Mouse (Mus musculus): ENCODE results near the gene Ccdc97. TPM values are rescaled to one million over a fixed set of nuclear protein-coding genes. Genes with fewer than 3 reads are reported as not detected.
A peak's percentile ranks its signal among the peaks of the same experiment; 100 is the strongest.

Gene Ccdc97
- polyA plus RNA-seq, 1 experiment from 2014 or later = 32.1 TPM

DNA sequence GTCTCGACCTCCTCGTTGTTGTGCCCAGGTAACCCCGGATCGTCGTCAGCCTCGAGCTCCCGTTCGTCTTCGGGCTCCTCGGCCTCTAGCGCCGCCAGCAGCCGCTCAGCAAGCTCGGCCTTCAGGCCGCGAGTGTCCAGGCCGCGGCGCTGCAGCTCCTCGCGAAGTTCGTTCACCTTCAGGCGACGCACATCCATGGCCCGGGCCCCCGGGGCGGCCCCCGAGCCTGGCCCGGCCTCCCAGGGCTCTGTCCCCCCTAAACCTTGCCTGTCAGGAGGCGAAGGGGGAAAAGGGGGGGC, 35.5 kb upstream of the Ccdc97 start:
- peak overlapping the region; percentile 95 for H3K4me2 ChIP-seq
- ATAC-seq (ENCODE audit: low FRiP score) (no peak), DNase-seq (ENCODE audit: low spot score, missing footprints) (no peak)
- H3K27me3 ChIP-seq (ENCODE audit: control insufficient read depth, insufficient read depth, low read length) = no peaks in the 10 kb centered on the region
- H3K9ac ChIP-seq (ENCODE audit: low read length) = peak overlapping the region; percentile 99
- peak overlapping the region; percentile 88 for H3K27ac ChIP-seq (ENCODE audit: low read depth, low read length)
- 0% methylated on average over 30 of the region's 30 CpGs for WGBS
- H3K9me3 ChIP-seq (ENCODE audit: control insufficient read depth, low read length) = no peaks in the 10 kb centered on the region
- H3K4me3 ChIP-seq (ENCODE audit: low read depth, low read length) = peak overlapping the region; percentile 98
- peaks cover 12% of the 10 kb centered on the region for H3K4me1 ChIP-seq (ENCODE audit: control insufficient read depth, insufficient read depth, low read length)
- peaks cover 7% of the 10 kb centered on the region; the same call in 1 of the 2 replicates for H3K36me3 ChIP-seq (ENCODE audit: control insufficient read depth, insufficient read depth, low read length)

DNA sequence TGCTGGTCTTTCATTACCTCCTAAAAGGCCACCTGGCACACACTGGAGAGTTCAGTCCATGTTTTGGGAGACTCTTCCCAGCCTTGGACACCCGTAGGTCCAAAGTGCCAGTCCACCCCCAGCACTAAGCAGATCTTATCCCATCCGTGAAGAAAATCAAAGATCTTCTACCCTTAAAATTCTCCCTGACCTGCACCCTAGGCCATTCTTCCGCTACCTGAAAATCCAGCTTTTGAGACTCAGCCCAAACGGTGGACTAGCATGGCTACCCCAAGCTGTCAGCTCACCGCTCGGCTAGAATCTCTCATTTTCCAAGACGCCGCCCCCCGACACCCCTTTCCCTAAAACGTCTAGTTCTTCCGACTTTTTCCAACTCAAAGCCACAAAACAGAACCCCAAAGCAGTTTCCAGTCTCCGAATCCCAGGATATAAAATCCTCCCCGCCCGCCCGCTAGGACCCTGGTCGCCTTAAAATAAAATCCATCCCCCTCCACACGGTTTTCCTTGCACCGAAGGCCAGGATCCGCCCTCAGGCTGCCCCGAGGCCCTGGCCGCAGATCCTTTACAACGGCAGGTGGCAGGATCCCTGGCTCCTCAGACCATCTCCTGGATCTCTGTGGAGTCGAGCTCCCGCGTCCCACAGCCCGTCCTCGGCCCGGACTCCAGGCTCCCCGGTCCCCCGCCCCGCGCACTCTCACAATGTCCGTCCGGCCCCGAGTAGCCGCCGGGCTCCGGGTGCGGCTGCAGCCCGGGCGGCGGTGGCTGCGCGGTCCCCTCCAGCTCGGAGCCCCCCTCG, 35.0 kb upstream of the Ccdc97 start:
- peak overlapping the region; percentile 88 for H3K27ac ChIP-seq (ENCODE audit: low read depth, low read length)
- H3K36me3 ChIP-seq (ENCODE audit: control insufficient read depth, insufficient read depth, low read length) = peaks cover 11% of the 10 kb centered on the region
- H3K27me3 ChIP-seq (ENCODE audit: control insufficient read depth, insufficient read depth, low read length) = no peaks in the 10 kb centered on the region
- H3K4me1 ChIP-seq (ENCODE audit: control insufficient read depth, insufficient read depth, low read length) = peaks cover 12% of the 10 kb centered on the region
- peak overlapping the region; percentile 95 for H3K4me2 ChIP-seq
- WGBS = 1% methylated on average over 43 of the region's 46 CpGs
- peak overlapping the region; percentile 98 for H3K4me3 ChIP-seq (ENCODE audit: low read depth, low read length)
- peak; percentile 36 for ATAC-seq (ENCODE audit: low FRiP score)
- peak overlapping the region; percentile 99 for H3K9ac ChIP-seq (ENCODE audit: low read length)
- H3K9me3 ChIP-seq (ENCODE audit: control insufficient read depth, low read length) = no peaks in the 10 kb centered on the region
- DNase-seq (ENCODE audit: low spot score, missing footprints) = peak; percentile 90

DNA sequence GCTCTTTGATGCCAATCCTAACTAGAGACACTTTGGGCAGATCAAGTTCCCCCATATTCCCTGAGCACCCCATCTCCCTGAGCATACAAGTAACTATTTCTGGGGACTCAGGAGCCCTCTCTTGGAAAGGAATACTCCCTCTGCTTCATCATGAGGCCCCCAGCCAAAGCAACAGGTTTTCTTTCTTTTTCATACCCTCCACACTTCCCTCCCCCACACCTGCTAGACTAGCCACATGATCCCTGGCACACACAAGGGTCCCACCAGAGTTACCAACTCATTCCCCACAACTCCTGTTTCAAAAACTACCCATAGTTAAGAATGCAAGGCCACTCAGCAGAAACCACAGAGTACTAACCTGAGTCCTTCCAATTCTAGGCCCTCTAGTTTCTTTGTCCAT, 34.2 kb upstream of the Ccdc97 start:
- Histone ChIP-seq H3K4me3 (ENCODE audit: low read depth, low read length) (peak overlapping the region; percentile 98), H3K9me3 (ENCODE audit: control insufficient read depth, low read length) (no peaks in the 10 kb centered on the region), H3K27ac (ENCODE audit: low read depth, low read length) (no peak overlapping the region), H3K36me3 (ENCODE audit: control insufficient read depth, insufficient read depth, low read length) (peaks cover 18% of the 10 kb centered on the region), H3K4me1 (ENCODE audit: control insufficient read depth, insufficient read depth, low read length) (peaks cover 12% of the 10 kb centered on the region), H3K9ac (ENCODE audit: low read length) (peak overlapping the region; percentile 99), H3K4me2 (peak overlapping the region; percentile 95), H3K27me3 (ENCODE audit: control insufficient read depth, insufficient read depth, low read length) (no peaks in the 10 kb centered on the region)
- DNase-seq (ENCODE audit: low spot score, missing footprints) = no peak
- ATAC-seq (ENCODE audit: low FRiP score) = no peak

DNA sequence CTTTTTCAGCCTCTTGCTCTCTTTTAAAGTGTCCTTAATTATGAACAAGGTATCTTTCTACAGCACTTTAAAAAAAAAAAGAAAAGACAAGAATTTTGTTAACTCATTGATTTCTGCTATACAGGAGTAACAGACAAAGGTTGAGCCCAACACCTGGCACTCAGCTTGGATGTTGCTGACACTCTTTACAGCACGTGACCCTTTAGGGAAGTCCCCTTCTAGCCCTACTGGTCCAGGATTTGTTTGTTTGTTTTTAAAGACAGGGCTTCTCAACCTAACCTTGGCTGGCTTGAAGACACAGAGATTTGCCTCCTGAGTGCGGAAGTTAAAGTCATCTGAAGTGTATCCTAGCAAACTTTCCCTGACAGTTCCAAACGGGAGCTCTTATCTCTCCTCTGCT, 28.0 kb upstream of the Ccdc97 start:
- Histone ChIP-seq H3K27me3 (ENCODE audit: control insufficient read depth, insufficient read depth, low read length) (no peaks in the 10 kb centered on the region), H3K9me3 (ENCODE audit: control insufficient read depth, low read length) (no peaks in the 10 kb centered on the region), H3K4me1 (ENCODE audit: control insufficient read depth, insufficient read depth, low read length) (no peaks in the 10 kb centered on the region), H3K9ac (ENCODE audit: low read length) (no peak overlapping the region), H3K4me3 (ENCODE audit: low read depth, low read length) (no peak overlapping the region), H3K36me3 (ENCODE audit: control insufficient read depth, insufficient read depth, low read length) (peaks cover 53% of the 10 kb centered on the region), H3K27ac (ENCODE audit: low read depth, low read length) (no peak overlapping the region), H3K4me2 (no peak overlapping the region)
- DNase-seq (ENCODE audit: low spot score, missing footprints) (peak; percentile 49), ATAC-seq (ENCODE audit: low FRiP score) (no peak)
- 91% methylated on average over 3 of the region's 3 CpGs for WGBS

DNA sequence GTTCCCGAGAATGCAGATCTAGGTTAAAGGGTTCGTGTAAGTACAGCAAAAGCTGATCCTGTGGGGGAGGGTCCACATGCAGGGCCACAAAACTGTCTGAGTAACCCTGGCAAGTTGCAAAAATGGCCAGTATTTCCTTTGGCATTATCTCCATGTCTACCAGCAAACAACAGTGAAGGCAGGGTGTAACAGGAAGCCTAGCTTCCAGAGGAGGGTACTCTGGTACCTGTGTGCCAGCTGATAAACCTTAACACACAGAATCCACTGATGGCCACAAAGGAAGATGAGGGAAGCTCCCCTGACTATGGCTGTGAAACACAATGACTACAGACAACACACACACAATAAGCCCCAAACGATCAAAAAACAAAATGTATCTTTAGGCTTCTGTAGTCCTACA, 19.4 kb upstream of the Ccdc97 start:
- no peaks in the 10 kb centered on the region for H3K4me1 ChIP-seq (ENCODE audit: control insufficient read depth, insufficient read depth, low read length)
- no peak overlapping the region for H3K9ac ChIP-seq (ENCODE audit: low read length)
- 90% methylated on average over 3 of the region's 3 CpGs for WGBS
- H3K4me2 ChIP-seq = no peak overlapping the region
- no peaks in the 10 kb centered on the region for H3K27me3 ChIP-seq (ENCODE audit: control insufficient read depth, insufficient read depth, low read length)
- H3K9me3 ChIP-seq (ENCODE audit: control insufficient read depth, low read length) = no peaks in the 10 kb centered on the region
- ATAC-seq (ENCODE audit: low FRiP score) = no peak
- no peak overlapping the region for H3K4me3 ChIP-seq (ENCODE audit: low read depth, low read length)
- no peak for DNase-seq (ENCODE audit: low spot score, missing footprints)
- H3K27ac ChIP-seq (ENCODE audit: low read depth, low read length) = no peak overlapping the region
- peaks cover 64% of the 10 kb centered on the region for H3K36me3 ChIP-seq (ENCODE audit: control insufficient read depth, insufficient read depth, low read length)

DNA sequence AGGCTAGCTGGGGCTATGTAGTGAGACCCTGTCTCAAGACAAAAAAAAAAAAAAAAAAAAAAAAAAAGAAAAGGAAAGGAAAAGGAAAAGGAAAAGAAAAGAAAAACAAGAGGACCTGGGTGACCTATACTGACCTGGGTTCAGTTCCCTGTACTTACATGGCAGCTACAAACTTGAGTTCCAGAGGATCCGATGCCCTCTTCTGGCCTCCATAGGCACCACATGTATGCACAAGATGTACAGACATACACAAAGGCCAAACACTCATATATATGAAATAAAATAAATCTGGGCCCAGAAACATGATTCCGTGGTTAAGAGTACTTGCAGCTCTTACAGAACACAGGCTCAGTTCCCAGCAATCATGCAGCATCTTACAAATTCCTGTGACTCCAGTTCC, 18.0 kb upstream of the Ccdc97 start:
- H3K4me1 ChIP-seq (ENCODE audit: control insufficient read depth, insufficient read depth, low read length) = no peaks in the 10 kb centered on the region
- no peak for DNase-seq (ENCODE audit: low spot score, missing footprints)
- no peak overlapping the region for H3K27ac ChIP-seq (ENCODE audit: low read depth, low read length)
- no peak overlapping the region for H3K9ac ChIP-seq (ENCODE audit: low read length)
- no peak overlapping the region for H3K4me2 ChIP-seq
- ATAC-seq (ENCODE audit: low FRiP score) = no peak
- no peak overlapping the region for H3K4me3 ChIP-seq (ENCODE audit: low read depth, low read length)
- no peaks in the 10 kb centered on the region for H3K9me3 ChIP-seq (ENCODE audit: control insufficient read depth, low read length)
- H3K27me3 ChIP-seq (ENCODE audit: control insufficient read depth, insufficient read depth, low read length) = no peaks in the 10 kb centered on the region
- 92% methylated on average over 2 of the region's 2 CpGs for WGBS
- H3K36me3 ChIP-seq (ENCODE audit: control insufficient read depth, insufficient read depth, low read length) = peaks cover 67% of the 10 kb centered on the region

DNA sequence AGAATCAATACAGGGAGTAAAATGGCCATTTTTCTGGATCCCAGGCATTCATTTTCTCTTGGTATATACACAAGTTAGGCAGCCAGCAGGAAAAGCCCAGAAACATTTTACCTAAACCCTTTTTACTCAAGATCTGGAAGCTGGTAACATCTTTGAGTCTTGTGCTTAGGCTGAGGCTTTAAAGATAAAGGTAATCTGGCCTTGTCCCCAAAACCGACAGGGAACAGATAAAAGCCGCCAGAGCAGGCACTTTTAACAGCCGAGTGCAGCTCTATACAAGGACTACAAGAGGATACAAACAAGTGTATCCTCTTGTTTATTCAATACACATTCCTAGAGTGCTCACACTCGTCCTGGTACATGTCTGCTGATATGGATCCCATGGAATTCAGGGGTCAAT, 16.1 kb upstream of the Ccdc97 start:
- no peaks in the 10 kb centered on the region for H3K4me1 ChIP-seq (ENCODE audit: control insufficient read depth, insufficient read depth, low read length)
- no peak overlapping the region for H3K4me3 ChIP-seq (ENCODE audit: low read depth, low read length)
- WGBS = 80% methylated on average over 4 of the region's 4 CpGs
- DNase-seq (ENCODE audit: low spot score, missing footprints) (no peak), ATAC-seq (ENCODE audit: low FRiP score) (no peak)
- no peak overlapping the region for H3K27ac ChIP-seq (ENCODE audit: low read depth, low read length)
- H3K9ac ChIP-seq (ENCODE audit: low read length) = no peak overlapping the region
- H3K9me3 ChIP-seq (ENCODE audit: control insufficient read depth, low read length) = no peaks in the 10 kb centered on the region
- peaks cover 53% of the 10 kb centered on the region for H3K36me3 ChIP-seq (ENCODE audit: control insufficient read depth, insufficient read depth, low read length)
- no peaks in the 10 kb centered on the region for H3K27me3 ChIP-seq (ENCODE audit: control insufficient read depth, insufficient read depth, low read length)
- no peak overlapping the region for H3K4me2 ChIP-seq

DNA sequence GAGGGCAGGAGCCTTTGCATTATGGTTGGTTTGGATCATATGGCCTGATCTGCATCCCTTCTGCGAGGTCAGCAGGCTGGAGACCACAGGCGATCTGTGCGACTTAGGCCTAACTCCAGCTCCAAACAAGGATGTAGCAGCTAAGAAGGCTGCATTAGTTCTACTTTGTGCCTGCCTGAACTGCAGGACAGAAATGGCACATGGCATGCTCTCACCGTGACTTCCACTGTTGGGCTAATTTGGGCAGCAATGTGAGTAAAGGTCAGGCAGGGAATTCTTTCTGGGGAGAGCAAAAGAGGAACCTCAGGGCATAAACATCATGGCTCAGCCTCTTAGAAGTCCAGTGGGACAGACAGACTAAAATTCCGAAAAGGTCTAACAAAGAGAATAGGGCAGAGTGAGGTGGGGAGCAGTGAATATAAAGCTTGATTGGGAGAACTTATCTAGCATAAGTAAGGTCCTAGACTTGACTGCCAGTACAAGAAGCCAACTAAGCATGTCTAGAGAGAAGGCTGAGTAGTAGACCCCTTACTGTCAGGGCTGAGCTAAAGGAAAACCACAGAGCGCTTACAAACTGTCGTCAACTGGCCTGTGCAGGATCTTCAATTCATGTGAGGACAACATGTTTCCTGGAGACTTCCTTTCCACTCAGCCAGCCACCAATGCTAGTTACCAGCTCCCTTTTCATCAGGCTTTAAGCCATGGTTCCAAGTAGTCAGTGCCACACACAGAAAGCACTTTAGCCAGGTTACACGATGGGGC, 12.6 kb upstream of the Ccdc97 start:
- no peak for ATAC-seq (ENCODE audit: low FRiP score)

DNA sequence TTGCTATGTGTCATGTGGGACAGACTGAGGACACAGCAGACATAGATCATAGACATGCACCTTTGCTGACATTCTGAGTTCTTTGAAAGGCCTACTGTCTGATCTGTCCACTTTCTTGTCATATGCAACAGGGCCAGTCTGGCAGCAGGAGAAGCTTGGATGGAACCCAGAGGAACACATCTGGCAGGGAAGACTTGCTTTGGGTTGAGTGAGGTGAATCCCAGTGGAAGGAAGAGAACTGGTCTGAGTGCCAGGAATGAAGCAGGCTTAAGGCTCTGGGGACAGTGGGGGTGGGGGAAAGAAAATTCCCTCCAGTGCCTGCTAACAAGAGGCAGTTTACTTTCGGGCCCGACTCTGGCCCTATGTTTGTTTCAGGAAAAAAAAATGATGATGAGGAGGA, 11.0 kb upstream of the Ccdc97 start:
- H3K27ac ChIP-seq (ENCODE audit: low read depth, low read length) = no peak overlapping the region
- H3K4me1 ChIP-seq (ENCODE audit: control insufficient read depth, insufficient read depth, low read length) = no peaks in the 10 kb centered on the region
- H3K9me3 ChIP-seq (ENCODE audit: control insufficient read depth, low read length) = no peaks in the 10 kb centered on the region
- no peaks in the 10 kb centered on the region for H3K27me3 ChIP-seq (ENCODE audit: control insufficient read depth, insufficient read depth, low read length)
- peaks cover 53% of the 10 kb centered on the region for H3K36me3 ChIP-seq (ENCODE audit: control insufficient read depth, insufficient read depth, low read length)
- DNase-seq (ENCODE audit: low spot score, missing footprints) (no peak), ATAC-seq (ENCODE audit: low FRiP score) (no peak)
- WGBS = 96% methylated on average over 2 of the region's 2 CpGs
- no peak overlapping the region for H3K9ac ChIP-seq (ENCODE audit: low read length)
- H3K4me3 ChIP-seq (ENCODE audit: low read depth, low read length) = no peak overlapping the region
- H3K4me2 ChIP-seq = no peak overlapping the region

More for the DNA sequence above, 12.6 kb upstream of the Ccdc97 start:
- WGBS = 92% methylated on average over 8 of the region's 8 CpGs
- H3K9me3 ChIP-seq (ENCODE audit: control insufficient read depth, low read length) = no peaks in the 10 kb centered on the region
- DNase-seq (ENCODE audit: low spot score, missing footprints) = no peak
- H3K4me2 ChIP-seq = no peak overlapping the region
- no peaks in the 10 kb centered on the region for H3K4me1 ChIP-seq (ENCODE audit: control insufficient read depth, insufficient read depth, low read length)
- no peaks in the 10 kb centered on the region for H3K27me3 ChIP-seq (ENCODE audit: control insufficient read depth, insufficient read depth, low read length)
- peaks cover 45% of the 10 kb centered on the region for H3K36me3 ChIP-seq (ENCODE audit: control insufficient read depth, insufficient read depth, low read length)
- H3K27ac ChIP-seq (ENCODE audit: low read depth, low read length) = no peak overlapping the region
- H3K4me3 ChIP-seq (ENCODE audit: low read depth, low read length) = no peak overlapping the region
- no peak overlapping the region for H3K9ac ChIP-seq (ENCODE audit: low read length)

Data from midbrain, embryonic 11.5 days (tissue).